Mouse (Mus musculus): ENCODE results near the gene Lrrc51.
"Not testable (repeated sequence)": the region's sequence is repeated elsewhere in the genome, so short reads cannot be mapped to it uniquely, and the experiment has no call there.

Gene Lrrc51

GRCm38 (mm10) chr7:101937569-101937968, 3.9 kb upstream of the Lrrc51 start:
- no peak for DNase-seq

- no peak for DNase-seq
Measured at GRCm38 (mm10) chr7:101936996-101937395, 3.3 kb upstream of the Lrrc51 start.

GRCm38 (mm10) chr7:101935957-101936356, 2.3 kb upstream of the Lrrc51 start:
- no peak for DNase-seq

DNA sequence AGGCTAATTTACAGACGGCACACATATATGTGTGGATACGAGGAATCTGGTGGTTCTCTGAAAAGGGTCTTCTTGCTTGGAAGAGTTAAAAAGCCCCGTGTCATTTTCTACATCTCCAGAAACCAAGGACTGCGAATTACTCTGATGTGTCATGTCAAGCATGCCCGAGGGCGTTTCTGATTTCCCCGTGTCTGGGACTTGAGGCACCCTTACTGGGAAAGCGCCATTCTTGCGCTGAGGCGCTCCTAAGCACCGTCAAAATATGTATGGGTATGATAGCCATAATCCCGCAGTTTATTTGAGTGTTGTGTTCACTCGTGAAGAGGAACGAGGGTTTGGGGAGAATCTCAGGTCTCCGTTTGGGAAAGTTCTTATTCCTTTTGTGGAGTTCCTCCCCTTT, 395 bp downstream of the Lrrc51 start:
- DNase-seq: peak; percentile 54

DNA sequence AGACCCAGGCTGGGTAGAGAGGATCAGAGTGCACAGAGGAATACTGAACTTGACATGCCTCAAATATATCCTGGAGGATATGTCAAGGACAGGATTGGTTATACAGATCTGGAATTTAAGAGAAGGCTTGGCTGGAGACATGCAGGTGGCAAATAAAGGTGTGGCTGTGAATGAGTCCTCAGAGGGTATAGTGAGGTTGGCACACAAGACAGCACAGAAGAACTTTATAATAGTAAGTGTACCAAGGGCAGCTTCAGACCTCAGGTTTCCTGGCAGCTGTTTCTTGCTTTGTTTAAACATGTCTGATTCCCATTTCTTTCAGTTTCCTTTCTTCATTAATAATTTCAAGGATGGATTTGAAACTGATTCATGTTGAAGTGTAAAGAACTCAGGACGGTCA, 1.1 kb downstream of the Lrrc51 start:
- DNase-seq: no peak

GRCm38 (mm10) chr7:101928093-101928492, 5.6 kb downstream of the Lrrc51 start:
- DNase-seq: no peak

DNA sequence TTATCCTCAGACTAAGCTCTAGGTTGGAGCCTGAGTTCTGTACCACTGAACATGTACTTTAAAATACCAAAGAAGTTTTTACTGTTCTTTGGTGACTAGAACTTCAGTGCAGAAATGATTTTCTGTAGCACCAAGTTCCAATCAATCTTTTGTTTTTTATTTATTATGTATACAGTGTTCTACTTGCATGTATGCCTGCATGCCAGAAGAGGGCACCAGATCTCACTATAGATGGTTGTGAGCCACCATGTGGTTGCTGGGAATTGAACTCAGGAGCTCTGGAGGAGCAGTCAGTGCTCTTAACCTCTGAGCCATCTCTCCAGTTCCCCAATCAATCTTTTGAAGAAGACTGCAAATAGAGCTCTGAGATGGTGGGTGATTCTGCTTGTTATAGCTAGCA, 7.8 kb downstream of the Lrrc51 start:
- DNase-seq: not testable (repeated sequence)

- peak; percentile 78 for DNase-seq
Measured at GRCm38 (mm10) chr7:101918071-101918470, 15.6 kb downstream of the Lrrc51 start.

DNA sequence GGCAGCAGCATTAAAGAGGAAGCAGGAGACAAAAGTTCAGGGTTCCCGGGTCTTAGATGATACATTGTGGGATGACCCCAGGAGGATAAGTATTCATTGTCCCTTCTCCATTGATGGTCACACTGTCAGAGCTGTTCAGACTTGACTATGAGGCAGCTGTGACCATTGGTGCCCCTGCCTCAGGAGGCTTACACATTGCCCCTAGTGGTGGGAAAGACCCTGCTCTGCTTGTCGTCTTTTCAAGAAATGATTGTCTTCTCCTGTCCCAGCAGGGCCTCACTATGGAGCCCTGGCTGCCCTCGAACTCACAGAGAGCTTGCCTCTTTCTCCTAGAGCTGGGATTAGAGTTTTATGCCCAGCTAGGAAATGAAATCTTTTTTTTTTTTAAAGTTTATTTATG, 21.7 kb downstream of the Lrrc51 start:
- DNase-seq: peak; percentile 21

DNA sequence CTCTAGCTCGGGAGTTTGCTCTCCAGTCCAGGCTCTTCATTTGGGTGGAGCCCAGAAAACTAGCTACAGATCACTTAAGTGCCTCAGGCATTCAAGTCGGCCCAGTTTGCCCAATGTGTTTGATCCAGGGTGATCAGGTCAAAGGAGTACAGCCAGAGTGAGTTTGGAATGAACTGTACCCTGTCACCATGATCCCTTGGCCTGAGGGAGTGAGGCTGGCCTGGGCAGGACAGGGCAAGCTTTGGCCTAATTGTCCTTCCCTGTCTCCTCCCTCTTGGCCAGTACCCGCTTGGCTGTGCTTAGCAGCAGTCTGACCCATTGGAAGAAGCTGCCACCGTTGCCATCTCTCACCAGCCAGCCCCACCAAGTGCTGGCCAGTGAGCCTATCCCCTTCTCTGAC, 23.6 kb downstream of the Lrrc51 start:
- no peak for DNase-seq

DNA sequence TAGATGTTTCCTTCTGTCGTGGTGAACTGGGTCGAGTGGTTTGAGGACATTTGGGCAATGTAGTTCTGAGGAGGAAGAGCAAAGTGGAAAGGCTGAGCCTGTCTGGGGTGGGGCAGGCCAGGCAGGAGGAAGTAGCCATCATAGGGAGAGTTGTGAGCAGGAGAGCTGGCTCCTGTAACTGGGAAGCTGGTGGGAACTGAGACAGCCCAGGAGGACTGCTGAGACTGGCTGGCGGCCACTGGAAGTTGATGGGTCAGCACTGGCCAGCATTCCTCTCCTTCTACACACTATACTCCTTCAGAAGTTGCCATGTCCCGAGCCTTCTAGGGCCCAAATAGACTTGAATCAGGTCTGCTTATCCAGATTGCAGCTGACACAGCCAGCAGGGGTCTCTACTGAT, 25.3 kb downstream of the Lrrc51 start:
- DNase-seq: no peak

DNA sequence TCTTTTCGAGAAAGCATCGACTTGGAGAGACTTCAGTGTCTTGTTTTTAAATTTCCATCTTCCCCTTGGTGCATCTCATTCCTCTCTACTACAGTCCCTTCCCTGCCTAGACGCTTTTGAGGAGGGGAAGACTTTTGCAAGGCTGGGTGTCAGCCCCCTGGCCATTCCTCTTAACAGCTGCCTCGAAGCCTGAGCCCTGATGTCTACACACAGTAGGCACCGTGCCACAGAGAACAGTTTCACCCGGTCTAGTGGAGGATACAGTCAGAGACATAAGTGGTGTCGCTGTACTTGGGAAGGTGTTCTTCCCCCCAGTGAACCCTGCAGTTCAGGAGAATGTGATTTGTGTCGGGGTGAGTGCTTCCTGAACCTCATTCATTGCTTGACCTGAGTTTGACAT, 27.0 kb downstream of the Lrrc51 start:
- DNase-seq: no peak

DNA sequence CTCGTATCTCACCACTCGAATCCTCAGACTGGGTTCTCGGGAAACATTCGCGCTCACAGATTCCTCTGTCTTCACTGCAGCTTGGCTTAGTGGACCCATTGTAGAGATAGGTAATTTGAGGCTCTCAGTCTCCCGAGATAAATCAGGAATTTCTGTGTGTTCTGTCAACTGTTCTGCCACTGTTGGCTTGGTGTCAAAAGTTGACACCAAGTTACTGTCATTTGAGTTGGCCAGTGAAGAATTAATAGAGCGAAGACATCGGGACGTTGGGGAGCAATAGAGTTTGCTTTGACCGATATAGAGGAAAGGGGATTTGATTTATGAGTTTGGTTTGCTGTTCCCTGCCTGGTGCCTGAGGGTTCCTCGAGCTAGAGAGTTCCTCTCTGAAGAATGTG, 27.4 kb downstream of the Lrrc51 start, which contains the start of gene Tomt:
Gene Tomt, minus strand, starts transcription at position 73 of the 395 bp plus-strand sequence.
- no peak for DNase-seq

DNA sequence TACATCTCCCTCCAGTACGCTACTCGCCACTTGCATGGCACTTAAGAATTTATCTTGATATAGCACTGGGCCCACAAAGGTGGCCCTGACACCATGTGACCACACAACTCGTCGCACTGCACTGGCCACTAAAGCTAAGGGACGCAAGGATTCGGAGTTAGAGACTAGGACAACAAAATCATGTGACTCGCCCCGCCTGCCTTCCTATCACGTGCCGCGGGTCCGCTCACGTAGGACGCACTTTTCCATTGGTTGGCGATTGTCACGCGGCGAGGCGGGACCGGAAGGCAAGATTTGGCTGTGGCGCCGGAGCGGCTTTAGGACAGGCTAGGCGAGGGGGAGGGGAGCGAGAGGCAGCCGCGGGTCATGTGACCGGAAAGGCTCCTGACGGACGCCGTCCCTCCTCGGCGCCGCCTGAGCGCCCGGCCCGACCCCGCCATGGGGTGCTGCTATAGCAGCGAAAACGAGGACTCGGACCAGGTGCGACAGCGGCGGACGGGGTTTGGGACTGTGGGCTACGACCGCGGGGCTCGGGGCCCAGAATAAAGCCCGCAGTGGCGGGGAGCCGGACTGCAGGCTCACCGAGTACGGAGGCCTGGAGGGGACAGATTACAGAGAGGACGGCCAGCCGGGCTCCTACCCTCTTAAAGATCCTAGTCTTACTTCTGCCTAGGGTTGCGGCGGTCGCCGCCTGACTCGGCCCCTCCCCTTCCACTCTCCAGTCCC, 28.0 kb downstream of the Lrrc51 start, which contains the start of gene Lamtor1:
Gene Lamtor1, plus strand, starts transcription at position 344 of the 726 bp plus-strand sequence.
- peak; percentile 100 for DNase-seq

DNA sequence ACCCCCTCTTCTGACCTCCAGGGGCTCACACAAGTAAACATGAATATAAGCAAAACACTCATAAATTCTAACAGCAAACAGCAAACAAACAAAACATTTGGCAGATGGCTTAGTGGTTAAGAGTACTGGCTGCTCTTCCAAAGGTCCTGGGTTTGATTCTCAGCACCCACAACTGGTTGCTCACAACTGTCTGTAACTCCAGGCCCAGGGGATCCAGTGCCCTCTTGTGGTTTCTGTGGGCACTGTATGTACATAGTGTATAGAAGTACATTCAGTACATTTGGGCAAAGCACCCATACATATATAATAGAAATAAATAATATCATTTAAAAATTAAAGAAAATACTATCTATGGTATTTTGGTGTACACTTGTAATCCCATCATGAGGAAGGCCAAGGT, 30.8 kb downstream of the Lrrc51 start:
- DNase-seq: no peak

DNA sequence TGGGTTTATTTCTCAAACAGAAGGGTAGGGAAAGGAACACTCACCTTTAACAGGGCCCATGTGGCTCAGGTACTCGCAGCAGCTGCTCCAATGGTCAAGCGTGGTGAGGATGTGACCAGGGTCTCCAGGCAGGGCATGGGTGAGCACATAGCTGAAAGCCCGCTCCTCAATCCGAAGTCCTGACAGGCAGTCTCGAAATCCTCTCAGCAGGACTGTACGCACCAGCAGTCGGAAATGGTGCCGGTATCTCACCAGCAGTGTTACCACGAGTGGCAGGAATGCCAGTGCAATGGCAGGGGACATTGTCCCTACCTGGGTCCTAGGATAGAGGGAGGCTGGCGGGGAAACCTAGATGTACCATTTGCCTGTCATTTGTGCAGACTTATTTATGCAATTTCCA, 31.7 kb downstream of the Lrrc51 start:
- no peak for DNase-seq

DNA sequence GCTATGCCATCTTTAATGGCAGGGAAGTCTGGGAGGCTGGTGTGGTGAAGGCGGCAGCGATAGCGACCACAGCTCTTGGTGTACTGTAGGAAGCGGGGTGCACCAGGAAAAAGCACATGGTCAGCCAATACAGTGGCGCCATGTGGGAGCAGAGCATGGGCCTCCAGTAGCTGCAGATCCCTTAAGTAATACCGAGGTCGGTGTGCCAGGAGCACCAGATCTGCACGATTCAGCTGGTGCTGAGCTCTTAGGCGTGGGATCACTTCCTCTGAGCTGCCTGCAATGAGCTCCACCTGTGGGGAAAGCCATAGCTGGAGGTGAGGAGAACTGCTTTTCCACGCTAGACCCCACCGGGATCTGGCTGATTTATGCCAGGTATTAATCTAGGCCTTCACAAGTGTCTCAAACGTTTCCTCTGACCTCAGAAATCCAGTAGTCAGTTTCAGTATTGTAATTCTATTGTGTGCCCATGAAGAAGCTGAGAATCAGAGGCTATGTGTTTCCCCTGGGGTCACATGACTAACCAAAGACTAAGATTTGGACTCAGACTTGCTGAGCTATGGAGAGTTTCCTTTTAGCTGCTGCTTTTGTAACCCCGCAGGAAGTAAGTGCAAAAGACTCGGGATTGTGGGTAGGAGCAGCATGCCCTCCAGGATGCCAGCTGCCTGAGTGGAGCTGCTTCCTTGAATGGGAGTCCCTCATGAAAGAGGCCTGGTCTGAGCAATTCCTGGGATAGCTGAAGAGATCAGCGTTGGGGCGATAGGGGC, 33.2 kb downstream of the Lrrc51 start:
- no peak for DNase-seq

- DNase-seq: peak; percentile 99
Measured at GRCm38 (mm10) chr7:101896104-101897066, 37.3 kb downstream of the Lrrc51 start.

DNA sequence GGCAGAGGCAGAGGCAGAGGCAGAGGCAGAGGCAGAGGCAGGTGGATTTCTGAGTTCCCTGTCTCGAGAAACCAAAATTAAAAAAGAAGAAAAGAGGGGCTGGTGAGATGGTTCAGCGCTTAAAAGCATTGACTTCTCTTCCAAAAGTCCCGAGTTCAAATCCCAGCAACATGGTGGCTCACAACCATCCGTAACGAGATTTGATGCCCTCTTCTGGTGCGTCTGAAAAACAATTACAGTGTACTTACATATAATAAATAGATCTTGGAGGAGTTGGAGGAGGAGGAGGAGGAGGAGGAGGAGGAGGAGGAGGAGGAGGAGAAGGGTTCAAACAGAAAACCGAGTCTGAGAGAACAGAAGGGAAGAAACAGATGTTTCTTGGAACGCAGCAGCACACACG, 38.0 kb downstream of the Lrrc51 start:
- DNase-seq: peak; percentile 11

GRCm38 (mm10) chr7:101888460-101888859, 45.2 kb downstream of the Lrrc51 start:
- DNase-seq: no peak

DNA sequence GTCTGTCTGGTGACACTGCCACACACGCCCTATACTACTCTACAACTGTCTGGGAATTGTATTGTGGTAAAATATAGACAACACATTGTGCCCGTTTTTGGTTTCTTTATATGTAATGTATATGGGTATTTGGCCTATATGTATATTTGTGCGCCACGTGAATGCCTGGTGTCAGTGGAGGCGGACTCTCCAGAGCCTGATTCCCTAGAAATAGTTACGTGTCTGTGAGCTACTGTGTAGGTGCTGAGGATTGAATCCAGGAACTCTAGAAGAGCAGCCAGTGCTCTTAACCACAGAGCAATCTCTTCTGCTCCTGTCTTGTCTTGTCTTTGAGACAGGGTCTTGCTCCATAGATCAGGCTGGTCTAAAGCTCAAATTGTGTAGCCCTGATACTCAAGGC, 47.4 kb downstream of the Lrrc51 start:
- DNase-seq: no peak

- DNase-seq: no peak
Measured at GRCm38 (mm10) chr7:101884160-101884559, 49.5 kb downstream of the Lrrc51 start.

Measured in embryo, embryonic 11 days (tissue).